Mouse (Mus musculus) left cerebral cortex, adult 11 months (tissue): ENCODE data around the gene Dnali1.

Experiments used
- DNase-seq: peaks from one replicate; pipeline ENCODE4 v3.0.0; 2022; ENCODE audit warnings: low spot score

The Dnali1 gene

DNA sequence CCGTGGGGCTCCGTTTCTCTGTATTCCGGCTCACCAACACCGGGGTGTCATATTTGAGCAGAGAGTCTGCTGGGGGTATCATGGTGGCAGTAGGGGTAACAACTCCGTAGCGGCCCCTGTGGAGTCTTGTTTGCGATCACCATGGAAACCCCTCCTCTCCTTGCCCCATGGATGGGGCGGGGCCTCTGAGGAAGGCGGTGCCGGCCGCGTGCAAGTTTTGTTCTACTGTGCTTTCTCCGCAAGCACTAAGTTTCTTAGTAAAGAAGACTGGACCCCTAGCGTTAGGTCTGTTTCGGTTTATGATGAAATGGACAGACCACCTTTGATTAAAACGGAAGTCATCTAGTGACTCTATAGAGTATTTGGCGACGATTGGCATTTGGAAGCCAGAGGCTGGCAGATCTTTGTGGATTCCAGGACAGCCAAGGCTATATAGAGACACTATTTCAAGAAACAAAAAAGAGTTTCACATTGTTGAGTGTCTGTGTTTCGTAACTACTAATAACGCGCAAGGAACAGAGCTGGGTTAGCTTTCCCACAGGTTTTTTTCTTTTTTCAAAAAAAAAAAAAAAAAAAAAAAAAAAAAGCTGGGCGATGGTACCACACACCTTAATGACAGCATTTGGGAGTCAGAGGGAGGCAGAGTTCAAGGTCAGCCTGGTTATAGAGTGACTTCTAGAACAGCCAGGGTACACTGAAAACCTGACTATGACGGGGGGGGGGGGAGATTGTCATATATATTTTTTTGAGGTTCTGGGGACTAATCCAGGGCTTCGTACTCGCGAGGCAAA is at the start of gene Dnali1:
Dnali1 (minus strand) TSS at position 187 of the 791 bp plus-strand sequence.
- no peak for DNase-seq

DNA sequence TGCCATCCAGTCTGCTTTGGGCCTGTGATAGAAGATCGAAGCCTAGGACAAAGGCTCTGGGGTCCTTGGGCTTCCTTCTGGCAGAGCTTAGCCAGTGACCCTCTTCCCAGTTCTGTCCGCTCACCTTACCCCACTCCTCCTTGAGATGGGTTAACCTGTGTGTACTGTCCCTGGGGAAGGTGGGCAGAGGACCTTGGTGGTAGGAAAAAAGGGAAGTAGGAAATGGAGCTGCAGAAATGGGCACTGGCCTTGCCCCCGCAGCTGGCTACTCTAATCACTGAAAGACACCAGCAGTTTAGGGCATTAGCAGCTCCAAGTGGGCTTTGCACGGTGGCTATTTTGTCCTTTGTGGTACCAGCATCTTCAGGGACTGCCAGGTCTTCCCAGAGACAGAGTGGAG is 49.6 kb upstream of the Dnali1 start:
- no peak for DNase-seq

DNA sequence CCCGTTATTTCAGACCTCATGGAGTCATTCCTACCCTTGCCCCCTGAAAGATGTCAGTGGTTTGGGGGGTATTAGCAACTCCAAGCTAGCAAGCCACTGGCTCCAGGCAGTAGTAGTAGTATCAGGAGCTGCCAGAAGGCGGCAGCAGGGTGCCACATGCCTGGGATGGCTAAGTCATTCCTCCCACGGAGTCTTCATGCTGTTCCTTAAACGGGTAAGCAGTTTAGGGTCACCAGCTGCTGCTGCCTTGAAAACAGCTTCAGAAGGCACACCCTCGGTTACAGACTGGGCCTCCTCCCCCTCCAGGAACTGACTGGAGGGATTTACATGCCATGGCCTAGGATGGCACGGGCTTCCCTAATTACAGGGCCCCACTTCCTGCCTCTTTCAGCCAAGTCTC is 49.1 kb upstream of the Dnali1 start:
- DNase-seq = peak; percentile 88

DNA sequence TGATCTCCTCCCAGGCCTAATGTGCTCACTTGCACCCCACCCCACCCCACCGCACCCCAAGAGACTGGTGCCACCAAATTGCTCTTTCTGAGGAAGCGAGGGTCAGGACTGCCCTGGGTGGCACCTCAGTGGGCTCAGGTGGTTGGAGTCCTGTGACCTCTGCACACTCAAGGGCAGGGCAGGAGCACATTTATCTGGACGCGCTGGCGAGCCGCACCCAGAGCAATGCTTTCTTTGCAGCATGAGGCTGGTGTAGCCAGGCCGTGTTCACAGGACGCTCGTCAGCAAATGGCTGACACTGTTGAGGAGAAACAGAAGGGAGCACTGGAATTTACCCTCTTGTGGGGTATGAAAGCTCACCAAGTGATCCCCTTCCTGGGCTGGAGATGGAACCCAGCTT is 39.9 kb upstream of the Dnali1 start:
- no peak for DNase-seq

DNA sequence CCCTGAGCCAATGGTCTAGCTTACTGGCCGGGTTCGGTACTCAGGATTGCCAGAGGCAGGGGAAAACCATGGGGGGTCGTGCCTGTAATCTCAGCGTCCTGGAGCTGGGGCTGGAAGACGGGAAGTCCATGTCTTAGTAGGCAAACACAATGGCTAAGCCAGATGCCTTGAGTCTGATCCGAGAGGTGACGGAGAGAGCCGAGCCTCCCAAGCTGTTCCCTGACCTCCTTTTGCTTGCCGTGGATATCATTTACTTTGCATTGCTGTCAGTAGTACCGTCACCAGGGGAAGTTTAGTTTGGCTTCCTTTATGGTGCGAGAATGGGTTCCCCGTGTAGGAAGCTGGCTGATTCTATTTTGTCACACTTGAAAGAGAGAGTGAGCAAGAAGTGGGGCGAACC is 35.8 kb upstream of the Dnali1 start:
- DNase-seq = no peak

DNA sequence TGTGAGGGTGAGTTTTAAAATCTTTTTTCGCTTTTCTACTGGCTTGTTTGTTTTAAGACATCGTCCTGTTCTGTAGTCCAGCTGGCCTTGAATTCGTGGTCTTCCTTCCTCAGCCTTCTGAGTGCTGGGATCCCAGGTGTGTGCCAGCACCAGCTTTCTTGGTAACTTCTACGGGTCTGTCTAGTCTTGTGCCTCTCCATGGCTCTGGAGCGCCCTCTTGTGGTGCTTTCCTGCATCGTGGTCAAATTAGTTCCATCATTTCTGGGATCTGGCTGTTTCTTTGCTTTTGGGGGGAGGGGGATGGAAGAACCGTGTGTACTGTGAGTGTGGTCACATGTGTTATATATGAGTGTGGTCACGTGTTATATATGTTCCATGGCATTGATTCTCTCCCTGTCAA is 34.0 kb upstream of the Dnali1 start:
- peak; percentile 37 for DNase-seq

DNA sequence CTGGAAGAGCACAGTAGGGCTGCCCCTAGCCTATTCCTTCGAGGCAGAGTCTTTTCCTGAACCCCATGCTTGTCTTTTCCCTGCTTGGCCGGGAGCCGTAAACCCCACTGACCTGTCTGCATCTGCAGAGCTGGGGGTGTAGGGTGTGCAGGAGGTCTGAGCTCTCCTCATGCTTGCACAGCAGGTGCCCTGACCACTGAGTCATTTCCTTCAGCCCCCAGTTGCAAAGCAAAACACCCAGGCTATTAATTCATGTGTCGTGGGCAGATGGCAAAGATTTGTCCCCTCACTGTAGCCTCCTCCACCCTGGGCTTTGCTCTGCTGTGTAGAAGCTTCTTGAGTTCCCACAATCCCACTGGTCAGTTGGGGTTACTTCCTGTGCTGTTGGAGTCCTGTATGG is 31.9 kb upstream of the Dnali1 start:
- no peak for DNase-seq

DNA sequence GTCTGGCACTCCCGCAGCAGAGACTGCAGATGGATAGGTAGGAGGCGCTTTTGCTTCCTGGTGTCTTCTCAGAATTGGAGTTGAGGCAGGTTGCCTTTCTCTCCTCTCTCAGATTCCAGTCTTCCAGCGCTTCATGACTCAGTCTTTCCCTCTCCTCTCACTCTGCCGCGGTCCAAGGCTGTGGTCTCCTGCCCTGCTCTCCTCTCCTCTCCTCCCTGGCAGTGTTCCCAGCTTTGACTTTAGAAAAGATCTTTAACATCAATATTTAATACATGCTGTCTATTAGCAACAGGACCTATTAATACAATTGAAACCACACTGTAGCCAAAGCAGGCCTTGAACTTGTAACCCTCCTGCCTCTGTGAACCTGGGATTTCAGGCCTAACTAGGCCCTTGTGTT is 30.6 kb upstream of the Dnali1 start:
- no peak for DNase-seq

DNA sequence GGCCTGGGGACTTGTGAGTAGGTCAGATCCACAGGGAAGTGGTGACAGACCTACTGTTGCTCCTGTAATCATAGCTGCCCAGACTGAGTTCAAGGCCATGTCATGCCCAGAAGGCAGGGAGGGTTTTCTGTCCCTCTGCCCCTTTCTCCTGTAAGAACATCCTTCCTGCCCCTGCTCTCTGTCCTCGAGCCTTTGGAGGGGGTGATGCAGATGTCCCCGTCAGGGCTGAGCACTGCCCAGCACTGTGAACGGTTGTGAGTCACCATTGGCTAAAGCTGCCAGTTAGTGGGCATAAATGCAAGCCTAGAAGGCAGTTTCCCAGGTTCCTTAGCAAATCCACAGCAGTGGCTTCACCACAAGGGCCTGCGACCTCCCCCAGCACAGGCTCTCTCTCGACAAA is 27.5 kb upstream of the Dnali1 start:
- no peak for DNase-seq

DNA sequence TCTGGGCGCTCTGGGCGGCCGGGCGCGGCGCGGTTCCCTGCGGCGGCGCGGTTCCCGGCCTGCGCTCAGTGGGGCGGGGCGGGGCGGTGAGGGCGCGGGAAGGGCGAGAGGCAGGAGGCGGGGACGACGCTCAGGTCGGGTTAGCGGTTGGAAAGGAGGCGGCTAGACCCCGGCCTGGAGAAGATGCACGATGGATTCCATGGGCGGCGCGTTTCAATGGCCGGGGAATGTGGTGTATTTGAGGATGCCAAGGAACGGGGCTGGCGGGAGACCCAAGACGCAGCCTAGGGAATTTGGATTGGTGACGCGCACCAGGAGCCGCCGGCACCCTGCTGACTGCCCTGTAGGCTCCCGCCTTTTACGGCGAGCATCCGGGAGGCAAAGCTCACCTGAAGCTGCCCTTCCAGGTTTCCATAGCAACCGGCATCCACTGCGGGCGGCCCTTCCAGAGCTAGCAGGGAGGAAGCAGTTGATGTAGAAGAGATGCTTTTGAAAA is 19.9 kb upstream of the Dnali1 start:
- DNase-seq = peak; percentile 68

DNA sequence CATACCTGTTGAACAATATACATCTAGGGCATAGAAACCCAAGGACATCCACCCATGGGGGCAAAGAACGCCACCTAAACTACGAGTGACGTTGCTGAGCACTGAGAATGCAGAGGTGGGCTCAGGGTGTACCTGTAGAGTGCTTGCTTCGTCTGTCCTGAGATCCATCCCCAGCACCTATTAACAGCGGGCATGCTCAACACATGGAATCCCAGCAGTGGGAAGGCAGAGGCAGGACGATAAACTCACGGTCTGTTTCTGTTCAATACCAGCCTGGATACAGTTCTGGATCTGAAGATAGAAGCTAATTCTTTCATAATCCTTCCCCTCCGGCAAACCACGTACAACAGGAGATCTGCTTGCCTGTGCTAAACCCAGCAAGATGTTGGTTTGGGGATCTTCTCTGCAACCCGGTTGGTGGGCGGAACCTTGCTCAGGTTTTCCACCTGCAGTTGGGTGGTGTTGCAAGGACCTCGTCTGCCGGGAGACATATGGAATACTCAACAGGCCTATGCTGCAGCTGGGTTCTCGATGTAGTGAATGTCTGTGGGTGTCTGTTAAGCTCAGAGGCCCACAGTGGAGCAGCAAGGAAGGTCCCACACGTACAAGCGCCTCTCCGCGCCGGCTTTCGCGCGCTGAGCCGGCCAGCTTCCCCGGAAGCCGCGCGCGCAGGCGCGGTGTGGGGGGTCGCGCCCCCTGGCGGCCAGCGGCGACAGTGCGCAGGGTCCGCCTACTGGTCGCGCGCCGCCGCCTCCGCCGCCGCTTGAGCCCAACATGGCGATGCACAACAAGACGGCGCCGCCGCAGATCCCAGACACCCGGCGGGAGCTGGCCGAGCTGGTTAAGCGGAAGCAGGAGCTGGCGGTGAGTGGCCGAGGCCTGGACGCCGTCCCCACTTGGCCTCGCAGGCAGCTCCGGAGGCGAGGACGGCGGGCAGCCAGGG is 19.2 kb upstream of the Dnali1 start, which contains the start of gene Meaf6:
Meaf6 (plus strand) TSS at position 732 of the 943 bp plus-strand sequence.
- peak; percentile 84 for DNase-seq

DNA sequence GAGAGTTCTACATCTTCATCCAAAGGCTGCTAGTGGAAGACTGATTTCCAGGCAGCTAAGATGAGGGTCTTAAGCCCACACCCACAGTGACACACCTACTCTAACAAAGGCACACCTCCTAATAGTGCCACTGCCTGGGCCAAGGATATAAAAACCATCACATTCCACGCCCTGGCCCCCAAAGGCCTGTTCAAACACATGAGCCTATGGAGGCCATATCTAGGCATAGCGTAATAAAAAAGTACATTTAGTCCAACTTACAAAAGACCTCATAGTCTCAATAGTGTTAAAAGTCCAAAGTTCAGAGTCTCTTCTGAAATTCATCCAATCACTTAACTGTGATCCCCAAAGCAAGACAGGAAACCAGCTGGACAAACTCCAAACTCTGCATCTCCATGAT is 13.2 kb upstream of the Dnali1 start:
- DNase-seq = no peak

DNA sequence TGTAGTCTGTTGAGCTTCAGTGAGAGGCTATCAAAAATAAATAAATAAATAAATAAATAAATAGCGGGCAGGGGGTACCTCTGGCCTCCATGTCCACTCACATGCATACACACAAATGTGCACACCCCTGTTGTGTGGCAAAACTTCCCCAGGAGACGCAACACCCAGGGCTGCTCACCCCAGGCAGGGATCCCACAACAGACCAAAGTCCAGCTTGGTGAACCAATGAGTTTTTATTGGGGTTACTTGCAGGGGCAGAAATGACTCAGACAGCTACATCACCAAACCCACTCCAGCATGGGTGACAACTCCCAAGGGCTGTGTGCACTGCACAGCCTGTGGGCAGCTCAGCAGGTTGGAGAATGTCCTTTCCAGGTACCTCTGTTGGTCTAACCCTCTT is 12.2 kb upstream of the Dnali1 start:
- no peak for DNase-seq

DNA sequence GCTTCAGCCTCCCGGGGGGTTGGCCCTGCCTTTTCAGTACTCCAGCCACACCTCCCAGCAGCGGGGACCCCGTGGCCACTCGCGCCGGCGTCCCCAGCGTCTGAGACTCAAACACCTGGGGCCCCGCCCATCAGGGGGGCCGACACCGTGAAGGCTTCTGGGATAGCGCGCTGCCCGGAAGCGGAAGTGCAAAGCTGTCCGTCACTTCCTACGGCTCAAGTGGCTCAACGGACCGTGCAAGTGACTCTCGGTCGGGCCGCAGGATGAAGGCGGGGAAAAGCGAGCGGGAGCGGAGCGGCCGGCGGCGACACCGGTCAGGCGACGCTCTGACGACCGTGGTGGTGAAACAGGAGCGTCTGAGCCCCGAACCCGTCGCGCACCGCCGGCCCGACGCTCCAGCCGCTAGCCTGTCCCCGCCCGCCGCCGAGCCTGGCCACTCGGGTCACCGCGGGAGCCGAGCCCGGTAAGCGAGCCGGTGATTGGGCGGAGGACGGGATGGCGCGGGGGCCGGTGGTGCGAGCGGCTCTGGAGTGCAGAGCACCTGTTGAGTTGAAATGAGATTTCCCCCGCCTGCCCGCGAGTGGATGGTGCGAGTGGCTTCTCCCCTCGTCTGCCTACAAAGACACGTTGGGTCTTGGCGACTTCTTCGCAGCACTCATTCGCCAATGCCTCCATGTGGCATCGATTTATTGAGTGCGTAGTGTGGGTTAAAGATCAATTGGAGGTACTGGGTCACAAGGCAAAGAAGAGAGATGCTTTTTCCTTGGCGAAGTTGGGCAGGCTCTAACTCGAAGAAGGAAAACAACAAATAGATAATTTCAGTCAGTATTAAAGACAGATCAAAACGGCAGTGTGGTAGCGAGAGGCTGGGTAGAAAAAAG is 1.2 kb upstream of the Dnali1 start, which contains the start of gene Snip1:
Snip1 (plus strand) TSS at position 183 of the 881 bp plus-strand sequence.
- DNase-seq = peak; percentile 87

DNA sequence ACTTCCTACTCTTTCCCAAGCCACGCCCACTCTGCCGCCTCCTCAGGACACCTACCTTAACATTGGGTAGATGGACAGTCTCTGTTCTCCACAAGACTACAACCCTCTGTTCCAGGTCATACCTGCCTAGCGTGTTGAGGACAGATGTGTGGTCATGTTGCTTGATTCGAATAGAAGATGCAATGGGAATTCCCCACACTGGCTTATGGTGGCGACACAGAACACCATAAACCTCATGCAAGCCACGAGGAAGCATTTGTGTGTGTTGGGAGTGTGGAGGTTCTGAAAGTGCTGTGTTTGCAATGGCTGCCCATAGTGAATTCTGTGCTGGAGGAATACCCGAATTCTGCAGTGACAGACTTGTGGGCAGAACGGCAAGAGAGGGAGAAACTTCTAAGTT is 1.7 kb downstream of the Dnali1 start:
- DNase-seq = no peak

DNA sequence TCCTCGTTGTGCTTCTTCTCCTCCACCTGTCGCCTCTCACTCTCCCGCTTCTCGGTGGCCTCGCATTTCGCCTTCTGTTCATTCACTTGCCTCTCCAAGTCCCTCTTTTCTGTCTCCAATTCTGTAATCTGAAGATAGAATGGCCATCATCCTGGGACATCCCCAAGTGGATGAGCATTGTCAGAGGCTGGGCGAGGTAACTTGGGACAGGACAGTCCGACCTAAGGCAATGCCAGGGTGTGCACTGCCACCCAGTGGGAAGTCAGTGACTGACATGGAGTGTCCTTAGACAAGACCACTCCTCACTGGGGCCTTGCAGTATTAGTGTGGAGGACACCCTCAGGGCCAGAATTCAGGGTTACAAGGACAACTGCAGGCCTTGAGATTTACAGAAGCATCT is 6.5 kb downstream of the Dnali1 start:
- peak; percentile 19 for DNase-seq

DNA sequence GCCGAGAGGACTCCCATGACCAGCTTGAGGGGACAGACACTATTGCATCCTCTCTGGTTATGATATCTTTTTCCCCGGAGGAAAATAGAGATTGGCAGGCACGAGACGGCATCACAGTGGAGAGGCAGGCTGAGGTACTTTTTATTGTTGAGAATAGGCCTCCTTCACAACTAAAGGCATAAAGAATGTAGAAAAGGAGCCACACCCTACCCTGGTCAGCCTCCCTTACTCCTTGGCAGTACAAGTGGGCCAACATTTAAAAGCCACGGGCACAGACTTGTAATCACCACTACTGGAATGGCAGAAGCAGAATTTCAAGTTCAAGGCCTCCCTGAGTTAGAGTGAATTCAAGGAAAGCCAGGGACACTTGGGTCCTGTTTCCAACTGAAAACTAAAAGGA is 7.5 kb downstream of the Dnali1 start:
- no peak for DNase-seq

DNA sequence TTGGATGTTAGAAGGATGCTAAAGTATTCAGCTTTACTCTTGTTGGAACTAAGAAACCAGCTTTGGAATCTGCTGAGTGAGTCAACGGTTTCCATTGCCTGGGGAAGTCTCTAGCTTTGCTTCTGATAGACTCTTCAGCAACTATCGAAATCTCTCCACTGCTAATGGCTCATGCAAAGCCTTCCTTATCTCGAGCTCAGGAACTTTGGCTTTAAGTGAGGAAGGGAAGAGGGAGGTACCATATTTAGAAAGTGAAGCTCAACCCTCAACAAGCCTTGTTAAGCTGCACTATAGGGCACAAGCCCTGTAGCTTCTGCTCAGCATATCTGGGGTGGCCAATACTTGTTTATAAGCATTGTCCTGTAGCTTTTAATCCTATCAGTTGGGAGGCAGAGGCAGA is 8.2 kb downstream of the Dnali1 start:
- no peak for DNase-seq

DNA sequence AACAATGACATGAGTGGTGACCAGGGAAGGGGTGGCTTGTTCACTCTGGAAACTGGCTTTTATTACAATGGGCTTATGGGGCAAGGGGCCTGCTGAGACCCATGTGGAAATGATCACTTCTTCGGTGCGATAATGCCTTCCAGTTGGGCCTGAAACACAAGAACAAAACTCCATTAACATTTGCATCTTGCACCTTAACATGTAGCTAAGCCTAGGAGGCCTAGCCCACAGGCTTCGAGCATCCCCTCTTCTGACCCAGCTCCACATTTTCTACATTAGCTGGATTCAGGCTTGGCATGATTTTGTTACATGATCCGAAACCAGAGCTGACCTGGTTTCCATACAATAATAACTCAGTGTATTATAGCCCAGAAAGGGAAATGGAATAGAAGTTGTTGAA is 9.0 kb downstream of the Dnali1 start:
- no peak for DNase-seq

DNA sequence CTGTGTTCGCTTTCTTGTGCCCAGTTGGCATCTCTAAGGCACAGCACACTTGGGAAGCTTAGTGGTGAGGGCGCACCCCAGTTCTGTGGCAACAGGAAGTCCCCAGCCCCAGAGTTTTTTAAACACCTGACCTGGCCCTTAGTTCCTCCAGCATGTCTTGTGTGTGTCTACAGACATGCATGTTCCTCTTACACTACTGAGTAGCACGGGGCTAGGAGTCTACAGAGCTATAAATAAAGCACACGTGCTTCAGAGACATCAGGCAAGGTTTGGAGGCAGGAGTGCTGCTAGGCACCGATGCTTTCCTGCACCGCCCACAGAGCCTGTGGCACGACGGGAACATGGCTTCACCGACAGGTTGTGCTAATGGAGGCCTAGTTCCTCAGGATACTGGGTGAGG is 10.1 kb downstream of the Dnali1 start:
- DNase-seq = peak; percentile 27

DNA sequence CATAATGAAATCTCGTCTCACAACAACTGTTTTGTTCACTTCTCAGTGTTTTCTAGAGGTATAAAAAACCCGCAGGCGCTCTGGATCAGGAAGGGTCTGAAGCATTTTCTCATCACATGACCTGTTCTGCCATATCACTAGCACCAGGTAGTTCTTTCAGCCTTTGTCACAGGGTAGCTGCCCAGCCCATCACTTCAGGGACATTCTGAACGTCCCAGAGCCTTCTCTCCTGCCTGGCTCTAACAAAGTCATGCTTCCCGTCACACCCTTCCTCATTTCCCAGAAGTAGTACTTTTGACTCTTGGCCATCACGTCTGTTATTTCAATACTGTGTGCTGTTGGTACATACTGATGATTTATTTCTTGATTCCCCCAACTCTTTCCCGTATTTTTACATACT is 21.0 kb downstream of the Dnali1 start:
- DNase-seq = no peak

DNA sequence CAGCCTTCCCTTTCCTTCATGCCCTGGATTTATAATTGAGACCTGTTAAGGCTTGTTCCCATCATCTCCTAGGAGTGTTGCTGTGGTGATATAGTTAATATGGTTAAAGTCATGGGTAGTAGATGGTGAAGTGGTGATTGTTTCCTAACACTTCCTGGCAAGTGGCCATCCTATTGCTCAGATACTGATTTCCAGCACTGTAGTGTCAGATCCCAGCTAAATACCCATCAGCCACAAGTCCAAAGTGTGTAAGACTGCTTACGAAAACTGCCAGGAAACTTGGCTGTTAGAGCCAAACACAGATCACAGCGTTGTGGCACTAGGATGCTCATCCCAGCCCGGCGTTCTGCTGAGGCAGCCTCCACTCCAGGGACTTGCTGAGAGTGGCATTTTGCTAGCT is 31.2 kb downstream of the Dnali1 start:
- no peak for DNase-seq
